Mouse (Mus musculus): ENCODE data around the gene Max.

DNA sequence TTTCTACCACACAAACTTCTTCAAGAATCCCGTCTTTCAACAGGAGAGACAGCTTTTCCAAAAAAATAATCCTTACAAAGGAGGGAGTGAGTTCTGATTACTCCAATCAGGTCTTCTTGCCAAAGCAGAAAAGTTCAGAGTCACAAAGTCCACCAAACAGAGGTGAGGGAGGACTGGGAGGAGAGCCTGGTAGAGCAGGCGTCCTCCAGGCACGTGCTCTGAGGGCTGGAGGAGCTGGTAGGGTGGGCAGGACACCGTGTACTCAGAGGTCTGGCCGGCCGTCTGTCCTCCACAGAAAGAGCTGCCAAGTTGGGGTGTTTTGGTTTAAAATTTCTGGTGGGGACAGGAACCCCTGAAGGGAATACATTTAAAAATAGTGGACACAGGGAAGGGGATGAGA, 24.0 kb downstream of the Max start:
- TF ChIP-seq CTCF (IDR thresholded peaks at IDR 0.05; ENCODE audit: low read depth, low read length), result no peak
- no peak for TF ChIP-seq EP300 (IDR thresholded peaks at IDR 0.05; ENCODE audit: insufficient read depth, low read depth, low read length)

Measured in ES-Bruce4 (cell line).